ENCODE assay signal across 24 mouse cellular contexts in the genomic region with DNA sequence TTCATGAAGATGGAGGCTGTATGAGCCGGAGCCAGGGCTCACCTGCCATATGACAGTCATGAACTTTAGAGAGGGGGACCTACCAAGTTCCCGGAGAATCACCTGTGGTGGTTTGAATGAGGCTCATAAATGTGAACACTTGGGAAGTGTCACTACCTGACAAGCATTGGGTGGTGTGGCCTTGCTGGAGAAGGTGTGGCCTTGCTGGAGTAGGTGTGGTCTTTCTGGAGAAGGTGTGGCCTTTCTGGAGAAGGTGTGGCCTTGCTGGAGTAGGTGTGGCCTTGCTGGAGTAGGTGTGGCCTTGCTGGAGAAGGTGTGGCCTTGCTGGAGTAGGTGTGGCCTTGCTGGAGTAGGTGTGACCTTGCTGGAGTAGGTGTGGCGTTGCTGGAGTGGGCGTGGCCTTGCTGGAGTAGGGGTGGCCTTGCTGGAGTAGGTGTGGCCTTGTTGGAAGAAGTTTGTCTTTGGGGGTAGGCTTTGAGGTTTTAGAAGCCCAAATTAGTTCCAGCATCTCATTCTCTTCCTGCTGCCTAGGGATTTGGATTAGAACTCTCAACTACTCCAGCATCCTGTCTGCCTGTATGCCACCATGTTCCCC. TPM values are rescaled to one million over a fixed set of nuclear protein-coding genes. Genes with fewer than 3 reads are reported as not detected.
DNase-seq lines count a peak whose midpoint lies in the region; ATAC-seq and TF ChIP-seq lines count a peak whose summit lies in the region.
"Had no signal": no experiment of that assay in that cellular context is flagged by ENCODE, and none has a peak within 500 bp of the region (broad histone marks: within the 10 kb centered on the region; RNA-seq: fewer than 3 reads in every experiment).

No protein-coding gene starts in this region.

- no peaks in the 10 kb centered on the region for H3K36me3 ChIP-seq in liver, embryonic 11.5 days (ENCODE audit: control insufficient read depth, insufficient read depth, low read length)
- H3K36me3 ChIP-seq in liver, embryonic 13.5 days = peaks cover 24% of the 10 kb centered on the region
- H3K36me3 ChIP-seq in intestine, postnatal 0 days (ENCODE audit: control insufficient read depth, insufficient read depth) = peaks cover 32% of the 10 kb centered on the region
- H3K36me3 ChIP-seq: forebrain, embryonic 15.5 days; hindbrain, embryonic 13.5 days; midbrain, embryonic 10.5 days had no signal

- H3K4me1 ChIP-seq in liver, embryonic 11.5 days (replicated peaks; ENCODE audit: control insufficient read depth, insufficient read depth, low read length) = no peaks in the 10 kb centered on the region
- H3K4me1 ChIP-seq in liver, embryonic 13.5 days (replicated peaks) = no peaks in the 10 kb centered on the region
- H3K4me1 ChIP-seq in intestine, postnatal 0 days (replicated peaks; ENCODE audit: control insufficient read depth, insufficient read depth, low read length) = no peaks in the 10 kb centered on the region
- H3K4me1 ChIP-seq: embryonic facial prominence, embryonic 10.5 days; forebrain, embryonic 15.5 days; hindbrain, embryonic 13.5 days; intestine, embryonic 15.5 days; limb, embryonic 10.5 days; liver, embryonic 15.5 days; midbrain, embryonic 10.5 days had no signal

- TF ChIP-seq CTCF in intestine, postnatal 0 days (IDR thresholded peaks at IDR 0.05; ENCODE audit: low read depth) = no peak

- intact Hi-C loops in left cerebral cortex, postnatal 10 days (cut with DNase I) = no loop called here

- ATAC-seq in liver, embryonic 11.5 days (replicated peaks; ENCODE audit: low FRiP score) = no peak; the same call in 1 of the 2 replicates
- no peak for ATAC-seq in liver, embryonic 13.5 days (ENCODE audit: low read depth)
- ATAC-seq in intestine, postnatal 0 days = no peak
- ATAC-seq: forebrain, embryonic 15.5 days; intestine, embryonic 15.5 days had no signal

- no peak overlapping the region for H3K9ac ChIP-seq in liver, embryonic 11.5 days (ENCODE audit: low read depth, low read length)
- no peak overlapping the region for H3K9ac ChIP-seq in liver, embryonic 13.5 days
- no peak overlapping the region for H3K9ac ChIP-seq in intestine, postnatal 0 days (ENCODE audit: low read depth, low read length)
- H3K9ac ChIP-seq: forebrain, embryonic 15.5 days; hindbrain, embryonic 13.5 days; intestine, embryonic 15.5 days; liver, embryonic 15.5 days had no signal

- WGBS in liver, embryonic 11.5 days = 86% methylated on average over 4 of the region's 4 CpGs
- WGBS in liver, embryonic 13.5 days (ENCODE audit: insufficient replicate concordance) = 82% methylated on average over 4 of the region's 4 CpGs
- WGBS in intestine, postnatal 0 days = 86% methylated on average over 4 of the region's 4 CpGs

- DNase-seq in liver (peak; percentile 70), WW6 (ENCODE audit: low read depth, low spot score) (peak; percentile 34)
- no peak for DNase-seq in liver, embryonic 11.5 days (ENCODE audit: low spot score)
- peak; percentile 33 for DNase-seq in liver, embryonic 13.5 days
- no peak for DNase-seq in left cerebral cortex, postnatal 10 days (ENCODE audit: extremely low spot score in 1 of 2, low spot score in 2 of 2)
- no peak for DNase-seq in retina, postnatal 1 day
- DNase-seq: cerebellum, adult 11-12 months; cerebellum, postnatal 36 days; lung, postnatal 14 days; thymus, postnatal 4 days had no signal

- no peaks in the 10 kb centered on the region for H3K27me3 ChIP-seq in liver, embryonic 11.5 days (replicated peaks; ENCODE audit: control insufficient read depth, insufficient read depth, low read length)
- no peaks in the 10 kb centered on the region for H3K27me3 ChIP-seq in liver, embryonic 13.5 days
- no peaks in the 10 kb centered on the region for H3K27me3 ChIP-seq in intestine, postnatal 0 days (replicated peaks; ENCODE audit: control insufficient read depth, insufficient read depth, low read length)
- H3K27me3 ChIP-seq: forebrain, embryonic 15.5 days; hindbrain, embryonic 13.5 days; intestine, embryonic 15.5 days; liver, embryonic 15.5 days had no signal

- no peak overlapping the region for H3K27ac ChIP-seq in liver, embryonic 11.5 days (ENCODE audit: low read depth, low read length)
- no peak overlapping the region for H3K27ac ChIP-seq in liver, embryonic 13.5 days
- H3K27ac ChIP-seq in intestine, postnatal 0 days (ENCODE audit: low read depth, low read length) = no peak overlapping the region
- H3K27ac ChIP-seq: embryonic facial prominence, embryonic 10.5 days; forebrain, embryonic 15.5 days; hindbrain, embryonic 13.5 days; intestine, embryonic 15.5 days; kidney, postnatal 0 days; layer of hippocampus, adult 2 months; limb, embryonic 10.5 days; liver, embryonic 15.5 days; midbrain, embryonic 10.5 days had no signal

- H3K4me3 ChIP-seq in liver, embryonic 11.5 days (ENCODE audit: low read depth, low read length) = no peak overlapping the region
- no peak overlapping the region for H3K4me3 ChIP-seq in liver, embryonic 13.5 days (replicated peaks)
- no peak overlapping the region for H3K4me3 ChIP-seq in intestine, postnatal 0 days (ENCODE audit: low read depth, low read length)
- H3K4me3 ChIP-seq: embryonic facial prominence, embryonic 10.5 days; forebrain, embryonic 15.5 days; hindbrain, embryonic 13.5 days; intestine, embryonic 15.5 days; layer of hippocampus, adult 2 months; limb, embryonic 10.5 days; liver, embryonic 15.5 days; midbrain, embryonic 10.5 days had no signal

- no peaks in the 10 kb centered on the region for H3K9me3 ChIP-seq in liver, embryonic 11.5 days (ENCODE audit: control insufficient read depth, low read length)
- H3K9me3 ChIP-seq in liver, embryonic 13.5 days (replicated peaks) = 0 out of 2 replicates have a peak, but pooled peaks cover 3% of the 10 kb centered on the region
- no peaks in the 10 kb centered on the region for H3K9me3 ChIP-seq in intestine, postnatal 0 days (ENCODE audit: control insufficient read depth)
- H3K9me3 ChIP-seq: embryonic facial prominence, embryonic 10.5 days; forebrain, embryonic 15.5 days; hindbrain, embryonic 13.5 days; intestine, embryonic 15.5 days; limb, embryonic 10.5 days; liver, embryonic 15.5 days; midbrain, embryonic 10.5 days had no signal

- no peak overlapping the region for H3K4me2 ChIP-seq in liver, embryonic 11.5 days
- no peak overlapping the region for H3K4me2 ChIP-seq in liver, embryonic 13.5 days
- H3K4me2 ChIP-seq in intestine, postnatal 0 days (replicated peaks; ENCODE audit: low read depth) = no peak overlapping the region
- H3K4me2 ChIP-seq: forebrain, embryonic 15.5 days; hindbrain, embryonic 13.5 days; intestine, embryonic 15.5 days; liver, embryonic 15.5 days had no signal

RNA-seq across cellular contexts. Expression of gene Gm10974, which starts 31.7 kb away (rescaled TPM):
- polyA plus RNA-seq in liver, embryonic 11.5 days (2014; fragmentation: Nextera tagmentation; extraction: Ambion mirVana) = not detected in 2 replicates
- polyA plus RNA-seq in liver, embryonic 13.5 days (2015; fragmentation: Nextera tagmentation; extraction: Ambion mirVana) = not detected in 2 replicates
- not detected for total RNA-seq in left cerebral cortex, postnatal 10 days (2021)
- polyA plus RNA-seq in intestine, postnatal 0 days (2015; fragmentation: Nextera tagmentation; extraction: Ambion mirVana) = not detected in 2 replicates
- total RNA-seq: gastrocnemius, adult 18-20 months; heart, adult 8-10 months; layer of hippocampus, adult 2 months had no signal
- polyA plus RNA-seq: embryonic facial prominence, embryonic 10.5 days; forebrain, embryonic 15.5 days; heart, embryonic 16.5 days; hindbrain, embryonic 13.5 days; intestine, embryonic 15.5 days; kidney, postnatal 0 days; limb, embryonic 10.5 days; liver, embryonic 15.5 days; midbrain, embryonic 10.5 days; neural tube, embryonic 14.5 days had no signal

RNA-seq across cellular contexts. Expression of gene Lrrk1, which starts 54.1 kb away (rescaled TPM):
- 8.9 and 9.3 TPM in 2 replicates for polyA plus RNA-seq in liver, embryonic 11.5 days (2014; fragmentation: Nextera tagmentation; extraction: Ambion mirVana)
- polyA plus RNA-seq in liver, embryonic 13.5 days (2015; fragmentation: Nextera tagmentation; extraction: Ambion mirVana) = 3.8 and 4.2 TPM in 2 replicates
- total RNA-seq in left cerebral cortex, postnatal 10 days (2021) = 1 to 10 TPM; 3.8 to 4.2 TPM
- polyA plus RNA-seq in intestine, postnatal 0 days (2015; fragmentation: Nextera tagmentation; extraction: Ambion mirVana) = 6.1 and 8.0 TPM in 2 replicates

Comparison
In these comparisons a context has a peak if more than half of its experiments do, and no peak if none do; other contexts are left out.
1. DNase-seq: peak in liver (single experiment), WW6 (single experiment) and liver, embryonic 13.5 days (single experiment); none in liver, embryonic 11.5 days (single experiment), left cerebral cortex, postnatal 10 days (0 of 2) and retina, postnatal 1 day (single experiment).